Mouse (Mus musculus) embryonic facial prominence, embryonic 14.5 days (tissue): ENCODE data around the gene Gm7030. TPM values are rescaled to one million over a fixed set of nuclear protein-coding genes. Genes with fewer than 3 reads are reported as not detected.
"Not testable (repeated sequence)": the region's sequence is repeated elsewhere in the genome, so short reads cannot be mapped to it uniquely, and the experiment has no call there.

Experiments used
- ATAC-seq: fragments of 200-750 bp; cut with Nextera tagmentation; 2 replicates; pipeline ENCODE4 v1.8.0; 2017; ENCODE audit warnings: low read depth, moderate number of reproducible peaks, moderate TSS enrichment
- DNase-seq: peaks from one replicate; pipeline ENCODE4 v3.0.0-alpha.2; 2015; ENCODE audit warnings: low spot score
- H3K27ac ChIP-seq: fragments of 300-500 bp; sonication (generic); replicated peaks from 2 replicates; pipeline ENCODE4 v1.5.1; 2014; ENCODE audit warnings: low read depth, mild to moderate bottlenecking, low read length, moderate library complexity
- H3K27me3 ChIP-seq: fragments of 300-500 bp; sonication (generic); replicated peaks from 2 replicates; pipeline ENCODE4 v1.6.1; 2014; ENCODE audit warnings: low read length; ENCODE audit not compliant: control insufficient read depth, insufficient read depth
- H3K36me3 ChIP-seq: fragments of 300-500 bp; sonication (generic); 2 replicates; pipeline ENCODE4 v1.6.1; 2014; ENCODE audit warnings: low read length, mixed read lengths; ENCODE audit not compliant: control insufficient read depth, insufficient read depth
- H3K4me1 ChIP-seq: fragments of 300-500 bp; sonication (generic); 2 replicates; pipeline ENCODE4 v1.6.1; 2014; ENCODE audit warnings: antibody characterized with exemption, low read length; ENCODE audit not compliant: control insufficient read depth, insufficient read depth
- H3K4me2 ChIP-seq: fragments of 300-500 bp; sonication (generic); 2 replicates; pipeline ENCODE4 v1.6.1; 2014; ENCODE audit warnings: low read depth, mild to moderate bottlenecking, low read length, moderate library complexity, mixed read lengths
- H3K4me3 ChIP-seq: fragments of 300-500 bp; sonication (generic); 2 replicates; pipeline ENCODE4 v1.5.1; 2014; ENCODE audit warnings: low read depth, mild to moderate bottlenecking, low read length
- H3K9ac ChIP-seq: fragments of 300-500 bp; sonication (generic); 2 replicates; pipeline ENCODE4 v1.6.1; 2014; ENCODE audit warnings: low read depth, mild to moderate bottlenecking, low read length, moderate library complexity, mixed read lengths
- H3K9me3 ChIP-seq: fragments of 300-500 bp; sonication (generic); 2 replicates; pipeline ENCODE4 v1.6.1; 2016; ENCODE audit warnings: low read length; ENCODE audit not compliant: control insufficient read depth
- WGBS: fragments of 180-500 bp; shearing (Covaris S2); extraction: QIAGEN DNeasy Blood & Tissue Kit; methylation state at CpG from one replicate; pipeline ENCODE4 v1.1.7; 2014; 5-methylcytosine and 5-hydroxymethylcytosine counted together
- polyA plus RNA-seq: library from polyadenylated mRNA; unstranded; fragments of >200 nt; fragmentation: Nextera tagmentation; extraction: Ambion mirVana; gene quantifications from 2 replicates; pipeline ENCODE4 v1.2.1, GENCODE M21; 2014

The Gm7030 gene
- polyA plus RNA-seq, 1 experiment from 2014 or later: not detected

DNA sequence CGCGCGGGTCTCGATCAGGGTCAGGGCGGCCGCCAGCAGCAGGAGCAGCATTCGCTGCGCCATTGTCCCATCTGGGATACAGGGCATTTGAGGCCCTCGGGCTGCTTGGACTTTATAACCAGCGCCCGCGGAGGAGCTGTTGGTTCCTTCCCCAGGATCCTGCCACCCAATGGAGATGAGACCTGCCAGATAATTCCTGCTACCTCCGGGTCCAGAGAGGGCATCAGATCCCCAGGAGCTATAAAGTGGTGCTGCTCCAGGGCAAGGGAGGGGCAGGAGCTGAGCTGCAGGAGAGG lies 16.6 kb upstream of the Gm7030 start:
- Histone ChIP-seq H3K27me3 (peaks cover 41% of the 10 kb centered on the region), H3K4me3 (peak overlapping the region; percentile 38), H3K4me2 (peak overlapping the region; percentile 56)
- not testable (repeated sequence) for H3K9me3 ChIP-seq, ATAC-seq, H3K9ac ChIP-seq, DNase-seq, H3K36me3 ChIP-seq, H3K4me1 ChIP-seq, H3K27ac ChIP-seq
- WGBS: 4% methylated on average over 5 of the region's 13 CpGs

DNA sequence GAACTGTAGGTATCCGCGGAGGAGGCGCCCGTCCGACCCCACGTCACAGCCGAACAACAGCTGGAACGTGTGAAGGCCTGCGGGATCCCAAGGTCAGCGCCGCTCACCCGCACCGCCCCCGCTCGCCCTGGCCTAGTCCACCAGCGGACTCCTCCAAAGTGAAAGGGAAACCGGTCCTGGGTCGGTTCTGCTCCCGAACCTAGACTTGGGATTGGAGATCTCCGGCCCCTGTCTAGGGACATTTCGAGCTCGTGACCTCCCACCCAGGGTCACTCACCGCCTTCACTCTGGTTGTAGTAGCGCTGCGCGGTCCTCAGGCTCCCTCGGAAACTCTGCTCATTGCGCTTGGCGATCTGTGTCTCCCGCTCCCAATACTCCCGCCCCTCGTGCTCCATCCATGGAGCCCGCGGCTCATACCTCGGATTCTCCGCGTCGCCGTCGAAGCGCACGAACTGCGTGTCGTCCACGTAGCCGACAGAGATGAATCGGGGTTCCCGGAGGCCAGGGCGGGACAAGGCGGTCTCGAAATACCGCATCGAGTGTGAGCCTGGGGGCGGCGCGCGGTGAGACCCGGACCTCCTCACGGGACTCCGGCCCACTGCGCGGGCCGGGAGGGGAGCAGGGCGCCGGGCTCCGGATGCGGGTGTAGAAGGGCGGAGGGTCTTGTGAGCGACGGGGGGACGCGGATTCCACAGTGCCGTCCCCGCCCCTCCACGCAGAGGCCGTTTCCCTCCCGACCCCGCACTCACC lies 16.1 kb upstream of the Gm7030 start:
- no peaks in the 10 kb centered on the region for H3K4me1 ChIP-seq
- no peak for DNase-seq
- no peak overlapping the region for H3K27ac ChIP-seq
- H3K4me3 ChIP-seq: peak overlapping the region; percentile 38
- no peak for ATAC-seq
- H3K36me3 ChIP-seq: no peaks in the 10 kb centered on the region
- H3K9me3 ChIP-seq: no peaks in the 10 kb centered on the region
- H3K9ac ChIP-seq: peak overlapping the region; percentile 41; the same call in 1 of the 2 replicates
- H3K27me3 ChIP-seq: peaks cover 41% of the 10 kb centered on the region
- peak overlapping the region; percentile 56 for H3K4me2 ChIP-seq
- 3% methylated on average over 57 of the region's 78 CpGs for WGBS

DNA sequence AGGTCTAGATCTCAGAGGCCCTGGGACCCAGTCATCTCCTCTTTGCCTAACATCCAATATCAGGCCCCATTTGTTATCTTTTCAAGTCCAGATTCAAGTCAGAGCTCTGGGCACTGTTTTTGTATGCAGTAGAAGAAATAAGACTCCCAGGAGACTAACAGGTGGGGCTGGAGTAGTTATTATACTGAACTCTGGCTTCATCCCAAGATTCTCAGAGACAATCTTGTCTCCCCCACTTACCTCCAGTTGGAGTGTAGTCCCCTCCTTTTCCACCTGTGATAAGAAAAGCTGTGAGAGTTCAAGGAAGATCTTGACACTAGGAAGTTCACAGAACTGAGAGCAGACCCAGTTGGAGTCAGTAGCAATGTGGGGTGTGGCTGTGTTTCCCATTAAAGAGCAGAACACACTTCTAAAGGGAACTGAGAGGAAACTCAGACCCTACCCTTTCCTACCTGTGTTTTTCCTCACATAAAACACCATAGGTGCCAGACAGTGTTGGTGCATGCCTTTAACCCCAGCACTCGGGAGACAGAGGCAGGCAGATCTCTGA lies 7.1 kb upstream of the Gm7030 start:
- H3K27ac ChIP-seq, ATAC-seq, H3K4me2 ChIP-seq, H3K36me3 ChIP-seq, H3K4me1 ChIP-seq, DNase-seq, H3K4me3 ChIP-seq, H3K9me3 ChIP-seq, H3K9ac ChIP-seq: not testable (repeated sequence)
- WGBS: 65% methylated on average over 1 of the region's 1 CpGs
- H3K27me3 ChIP-seq: peaks cover 12% of the 10 kb centered on the region; the same call in 1 of the 2 replicates

DNA sequence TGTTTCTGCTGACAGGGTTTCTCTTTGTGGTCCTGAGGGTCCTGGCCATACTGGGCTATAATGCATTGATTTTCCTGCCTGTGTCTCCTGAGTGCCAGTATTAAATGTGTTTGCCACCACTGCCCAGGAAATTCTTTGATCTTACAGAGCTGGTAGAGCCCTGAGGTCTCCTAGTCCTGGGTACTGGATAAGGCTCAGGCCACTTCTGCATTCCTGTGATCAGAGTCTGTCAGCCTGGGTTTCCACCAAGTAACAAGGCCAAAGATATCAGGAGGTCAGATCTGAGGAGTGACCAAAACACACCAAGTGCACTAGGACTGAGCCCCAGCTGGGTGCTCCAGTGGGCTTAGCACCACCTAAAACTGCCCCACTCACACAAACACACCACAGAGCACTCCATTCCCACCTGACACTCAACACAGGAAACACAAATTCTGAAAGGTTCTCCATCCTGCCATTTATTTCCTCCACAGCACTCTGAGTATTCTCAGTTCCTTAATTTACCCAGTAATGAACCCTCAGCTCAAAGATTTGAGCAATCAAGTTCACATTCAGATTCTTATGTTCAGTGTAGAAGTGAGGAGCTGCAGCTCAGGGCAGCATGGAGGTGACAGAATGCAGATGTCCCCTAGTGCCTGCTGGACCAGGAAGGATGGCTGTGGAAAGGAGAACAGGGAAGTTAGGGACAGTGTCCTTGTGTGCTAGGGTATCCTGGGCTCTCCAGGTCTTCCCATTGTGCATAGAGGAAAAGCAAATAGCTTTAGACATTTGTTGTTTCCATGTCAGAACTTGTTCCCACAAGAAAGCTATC lies 6.4 kb upstream of the Gm7030 start:
- not testable (repeated sequence) for H3K9ac ChIP-seq, H3K9me3 ChIP-seq, DNase-seq, H3K4me3 ChIP-seq, ATAC-seq, H3K27ac ChIP-seq, H3K4me1 ChIP-seq, H3K36me3 ChIP-seq, H3K4me2 ChIP-seq
- peaks cover 12% of the 10 kb centered on the region for H3K27me3 ChIP-seq

DNA sequence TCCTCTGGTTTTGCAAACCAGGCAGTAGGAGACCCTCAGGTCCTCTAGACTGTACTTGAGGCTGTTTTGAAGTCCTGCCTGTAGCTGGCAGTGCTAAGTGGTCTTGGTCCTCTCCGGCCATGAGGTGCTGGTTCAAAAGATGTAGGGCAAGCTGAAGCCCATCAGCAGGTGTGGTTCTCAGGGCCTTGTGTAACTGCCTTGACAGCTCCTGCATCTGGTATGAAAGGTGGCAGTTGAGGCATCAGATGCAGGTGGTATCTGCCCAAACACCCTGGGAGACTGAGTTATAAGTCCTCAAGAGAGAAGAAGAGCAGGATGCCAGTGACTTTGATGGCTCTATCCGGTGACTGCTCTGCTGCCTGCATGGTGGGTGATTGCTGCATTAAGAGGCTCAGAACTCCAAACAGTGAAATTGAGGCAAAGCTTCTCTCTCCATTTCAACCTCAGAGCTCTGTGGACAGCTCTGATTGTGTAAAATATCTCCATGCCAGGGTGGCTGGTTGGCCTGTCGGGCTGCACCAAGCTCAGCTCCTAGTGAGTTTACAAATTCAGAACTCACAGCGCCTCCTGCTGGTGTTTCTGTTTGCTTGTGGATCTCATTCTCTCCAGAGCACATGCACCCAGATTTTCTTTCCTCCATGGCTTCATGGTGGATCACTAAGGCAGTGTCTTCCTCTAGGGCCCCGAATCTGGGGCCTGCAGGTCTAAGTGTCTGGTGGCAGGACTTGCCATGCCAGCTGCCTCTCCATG lies 2.5 kb upstream of the Gm7030 start:
- Histone ChIP-seq H3K27ac (no peak overlapping the region), H3K9me3 (no peaks in the 10 kb centered on the region), H3K36me3 (no peaks in the 10 kb centered on the region), H3K4me2 (no peak overlapping the region), H3K9ac (no peak overlapping the region), H3K27me3 (peaks cover 4% of the 10 kb centered on the region; the same call in 1 of the 2 replicates), H3K4me3 (no peak overlapping the region), H3K4me1 (no peaks in the 10 kb centered on the region)
- ATAC-seq: no peak
- WGBS: 71% methylated on average over 5 of the region's 5 CpGs
- no peak for DNase-seq

DNA sequence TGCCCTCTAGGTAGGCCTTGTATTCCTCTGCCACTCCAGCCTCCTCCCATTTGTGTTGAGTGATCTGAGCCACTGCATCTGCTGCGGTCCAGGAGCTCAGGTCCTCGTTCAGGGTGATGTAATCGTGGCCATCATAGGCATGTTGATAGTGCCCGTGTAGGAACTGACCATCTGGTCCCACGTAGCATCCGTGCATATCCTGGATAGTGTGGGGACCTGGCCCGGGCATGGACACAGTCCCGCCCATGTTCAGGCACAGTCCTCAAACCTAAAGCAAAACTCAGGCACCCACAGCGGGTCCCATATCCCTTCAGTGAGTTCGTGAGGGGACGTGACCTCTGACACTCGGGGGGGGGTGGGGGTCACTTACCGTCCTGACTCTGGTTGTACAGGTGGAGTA lies 700 bp downstream of the Gm7030 start:
- H3K4me3 ChIP-seq, H3K9me3 ChIP-seq, H3K36me3 ChIP-seq, ATAC-seq, H3K4me2 ChIP-seq, H3K9ac ChIP-seq, H3K4me1 ChIP-seq, H3K27ac ChIP-seq, H3K27me3 ChIP-seq, DNase-seq: not testable (repeated sequence)
- WGBS: 53% methylated on average over 10 of the region's 13 CpGs

DNA sequence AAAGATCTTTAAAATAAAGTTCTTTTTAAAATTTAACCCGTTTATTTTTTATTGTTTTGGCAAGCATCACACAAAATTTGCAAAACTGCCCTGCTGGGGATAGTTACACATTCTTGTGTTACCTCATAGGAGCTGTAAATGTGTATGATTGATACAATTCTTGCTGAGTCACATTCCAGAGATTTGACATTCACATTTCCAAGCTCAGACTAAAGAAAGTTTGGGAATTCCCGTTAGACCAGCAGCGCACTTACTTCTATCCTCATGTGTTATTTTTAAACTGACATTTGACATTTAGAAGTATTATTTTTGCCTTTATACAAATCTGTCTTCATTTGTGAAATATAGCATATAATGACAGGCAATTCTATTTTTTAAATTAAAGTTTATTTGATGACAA lies 5.1 kb downstream of the Gm7030 start:
- DNase-seq, H3K27ac ChIP-seq, ATAC-seq, H3K4me3 ChIP-seq, H3K36me3 ChIP-seq, H3K4me1 ChIP-seq, H3K9ac ChIP-seq, H3K9me3 ChIP-seq, H3K4me2 ChIP-seq: not testable (repeated sequence)
- peaks cover 24% of the 10 kb centered on the region for H3K27me3 ChIP-seq
- 63% methylated on average over 3 of the region's 3 CpGs for WGBS

DNA sequence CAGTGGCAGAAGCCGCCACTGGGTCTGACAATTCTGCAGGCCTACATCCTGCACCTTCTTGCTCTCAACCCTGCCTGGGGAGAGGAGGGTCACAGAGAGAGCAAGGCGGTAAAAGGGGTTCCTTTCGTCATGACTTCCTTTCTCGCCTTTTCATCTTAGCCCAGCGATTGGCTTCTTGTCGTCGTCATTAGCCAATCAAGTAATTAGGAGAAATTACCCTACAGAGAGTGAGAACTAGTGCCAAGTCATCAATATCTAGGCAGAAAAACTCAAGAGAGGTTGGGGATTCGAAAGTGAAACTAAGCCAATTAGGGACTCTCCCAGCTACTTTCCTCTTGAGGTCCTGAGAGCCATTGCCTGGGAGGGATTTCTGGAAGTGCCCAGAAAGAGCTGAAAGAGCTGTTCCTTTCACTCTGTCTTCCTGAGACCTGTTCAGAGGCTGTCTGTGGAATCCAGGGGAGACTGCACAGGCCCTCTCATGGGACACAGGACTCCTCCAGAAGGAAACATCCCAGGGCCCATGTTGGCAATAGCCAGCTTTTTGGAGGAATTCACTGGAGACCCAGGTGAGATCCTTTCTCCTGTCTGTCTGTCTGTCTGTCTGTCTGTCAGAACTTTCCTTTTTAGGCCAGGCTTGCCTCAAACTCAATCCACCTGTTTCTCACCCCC lies 7.7 kb downstream of the Gm7030 start, which contains the start of gene Gm19684:
Gene Gm19684 (plus strand): TSS at position 327 of the 669 bp plus-strand sequence.
- H3K9ac ChIP-seq, H3K27ac ChIP-seq, H3K9me3 ChIP-seq, H3K36me3 ChIP-seq, H3K4me1 ChIP-seq: not testable (repeated sequence)
- ATAC-seq (peak; percentile 57; the same call in 1 of the 2 replicates), DNase-seq (peak; percentile 63)
- peaks cover 27% of the 10 kb centered on the region for H3K27me3 ChIP-seq
- H3K4me2 ChIP-seq: peak within 1 kb of the TSS; percentile 26
- peak within 1 kb of the TSS; percentile 6; the same call in 1 of the 2 replicates for H3K4me3 ChIP-seq
- WGBS: 7% methylated on average over 8 of the region's 8 CpGs
